Mouse (Mus musculus) spleen, adult 2 months (tissue): Measurements from ENCODE around the gene Tradd. TPM values are rescaled to one million over a fixed set of nuclear protein-coding genes. Genes with fewer than 3 reads are reported as not detected.

Experiments used
- DNase-seq, 2 experiments: peaks; one replicate each; pipeline versions ENCODE4 v3.0.0 to v3.0.0-alpha.2; 2012 to 2021; ENCODE audit warnings: low spot score in 2 of 2, low read depth in 1 of 2
- H3K27ac ChIP-seq: fragments of 200-500 bp; 2 replicates; pipeline ENCODE4 v1.5.1; 2012; ENCODE audit warnings: low read length, inconsistent platforms; ENCODE audit not compliant: insufficient read depth
- H3K27me3 ChIP-seq: fragments of 200-500 bp; 2 replicates; pipeline ENCODE4 v1.6.1; 2012; ENCODE audit warnings: mild to moderate bottlenecking, moderate library complexity, low read length, inconsistent platforms; ENCODE audit not compliant: control insufficient read depth, insufficient read depth
- H3K36me3 ChIP-seq: fragments of 200-500 bp; 2 replicates; pipeline ENCODE4 v1.6.1; 2012; ENCODE audit warnings: mild to moderate bottlenecking, low read length, inconsistent platforms; ENCODE audit not compliant: control insufficient read depth, insufficient read depth
- H3K4me1 ChIP-seq: fragments of 200-500 bp; 2 replicates; pipeline ENCODE4 v1.6.1; 2011; ENCODE audit warnings: inconsistent platforms; ENCODE audit not compliant: control insufficient read depth, insufficient read depth, insufficient read length
- H3K4me3 ChIP-seq: fragments of 200-500 bp; 2 replicates; pipeline ENCODE4 v1.5.1; 2011; ENCODE audit warnings: mild to moderate bottlenecking, inconsistent platforms; ENCODE audit not compliant: insufficient read depth, insufficient read length; ENCODE audit errors: extremely low read depth
- CTCF ChIP-seq: fragments of 200-500 bp; IDR thresholded peaks from 2 replicates; pipeline ENCODE4 v1.5.1; 2011; ENCODE audit warnings: mild to moderate bottlenecking, inconsistent platforms; ENCODE audit not compliant: insufficient read depth, insufficient read length, insufficient replicate concordance; ENCODE audit errors: extremely low read depth
- POLR2A ChIP-seq: fragments of 200-500 bp; IDR thresholded peaks from 2 replicates; pipeline ENCODE4 v1.6.1; 2011; ENCODE audit warnings: low read depth, low read length, inconsistent platforms
- WGBS: fragments of 180-500 bp; shearing (Covaris S2); methylation state at CpG from one replicate; pipeline ENCODE4 v1.1.7; 2018; 5-methylcytosine and 5-hydroxymethylcytosine counted together
- polyA plus RNA-seq: library from polyadenylated mRNA; depleted of rRNA; stranded (reverse); fragments of >200 nt; gene quantifications from 2 replicates; pipeline ENCODE4 v1.2.3, GENCODE M21; 2012

The Tradd gene
- polyA plus RNA-seq, 1 experiment, result 28.1 TPM

GRCm38 (mm10) chr8:105225917-105226316 is 38.5 kb downstream of the Tradd start:
- Histone ChIP-seq H3K36me3 (no peaks in the 10 kb centered on the region; the same call in 1 of the 2 replicates), H3K27me3 (no peaks in the 10 kb centered on the region), H3K27ac (no peak overlapping the region), H3K4me1 (peaks cover 5% of the 10 kb centered on the region; the same call in 1 of the 2 replicates), H3K4me3 (peak overlapping the region; percentile 34)
- DNase-seq, result no peak
- WGBS, result 16% methylated on average over 6 of the region's 6 CpGs
- TF ChIP-seq CTCF, result no peak
- TF ChIP-seq POLR2A, result no peak

GRCm38 (mm10) chr8:105225272-105225593 is 39.2 kb downstream of the Tradd start:
- H3K27me3 ChIP-seq, result no peaks in the 10 kb centered on the region
- TF ChIP-seq CTCF (no peak), POLR2A (peak; percentile 15; the same call in 1 of the 2 replicates)
- peaks cover 5% of the 10 kb centered on the region; the same call in 1 of the 2 replicates for H3K4me1 ChIP-seq
- peak overlapping the region; percentile 96 for H3K4me3 ChIP-seq
- DNase-seq, result no peak
- H3K27ac ChIP-seq, result peak overlapping the region; percentile 82
- WGBS, result under 1% methylated on average over 27 of the region's 27 CpGs
- no peaks in the 10 kb centered on the region; the same call in 1 of the 2 replicates for H3K36me3 ChIP-seq

GRCm38 (mm10) chr8:105224413-105225271 is 39.8 kb downstream of the Tradd start, which contains the start of gene D230025D16Rik:
Gene D230025D16Rik (plus strand): TSS chr8:105225145.
- Histone ChIP-seq H3K36me3 (no peaks in the 10 kb centered on the region; the same call in 1 of the 2 replicates), H3K4me1 (peaks cover 5% of the 10 kb centered on the region; the same call in 1 of the 2 replicates), H3K27me3 (no peaks in the 10 kb centered on the region), H3K27ac (peak within 1 kb of the TSS; percentile 82), H3K4me3 (peak within 1 kb of the TSS; percentile 96)
- TF ChIP-seq CTCF (no peak), POLR2A (peak; percentile 84)
- WGBS, result 5% methylated on average over 34 of the region's 34 CpGs
- DNase-seq, result peak; percentile 79 to 93

DNA sequence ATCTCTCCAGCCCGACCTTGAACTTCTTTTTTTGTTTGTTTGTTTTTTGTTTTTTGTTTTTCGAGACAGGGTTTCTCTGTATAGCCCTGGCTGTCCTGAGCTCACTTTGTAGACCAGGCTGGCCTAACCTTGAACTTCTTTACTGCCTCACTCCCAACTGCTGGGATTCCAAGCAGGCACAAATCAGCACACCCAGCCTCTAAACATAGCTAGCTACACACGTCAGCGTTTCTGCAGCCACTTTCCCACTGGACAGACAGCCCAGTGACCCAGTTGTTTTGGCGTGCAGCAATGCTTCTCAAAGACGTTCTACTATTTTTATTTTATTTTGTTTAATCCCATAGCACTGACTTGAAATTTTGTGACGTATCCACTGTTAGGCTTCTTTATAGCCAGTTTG is 40.6 kb downstream of the Tradd start:
- Histone ChIP-seq H3K27me3 (no peaks in the 10 kb centered on the region), H3K4me3 (no peak overlapping the region), H3K27ac (no peak overlapping the region), H3K36me3 (no peaks in the 10 kb centered on the region; the same call in 1 of the 2 replicates), H3K4me1 (peaks cover 5% of the 10 kb centered on the region; the same call in 1 of the 2 replicates)
- DNase-seq, result no peak
- TF ChIP-seq POLR2A, result no peak
- TF ChIP-seq CTCF, result no peak
- WGBS, result 85% methylated on average over 7 of the region's 7 CpGs

- DNase-seq, result peak in 1 of 2 experiments; percentile 39
- peaks cover 4% of the 10 kb centered on the region; the same call in 1 of the 2 replicates for H3K36me3 ChIP-seq
- TF ChIP-seq POLR2A (no peak), CTCF (no peak)
- H3K4me3 ChIP-seq, result no peak overlapping the region
- H3K27me3 ChIP-seq, result no peaks in the 10 kb centered on the region
- H3K4me1 ChIP-seq, result no peaks in the 10 kb centered on the region
- H3K27ac ChIP-seq, result no peak overlapping the region
- 73% methylated on average over 5 of the region's 5 CpGs for WGBS
Observed at GRCm38 (mm10) chr8:105217926-105218522, 46.4 kb downstream of the Tradd start.

GRCm38 (mm10) chr8:105214104-105214503 is 50.3 kb downstream of the Tradd start:
- 85% methylated on average over 5 of the region's 5 CpGs for WGBS
- H3K4me3 ChIP-seq, result no peak overlapping the region
- H3K27me3 ChIP-seq, result no peaks in the 10 kb centered on the region
- peaks cover 4% of the 10 kb centered on the region; the same call in 1 of the 2 replicates for H3K36me3 ChIP-seq
- H3K4me1 ChIP-seq, result no peaks in the 10 kb centered on the region
- TF ChIP-seq POLR2A (no peak), CTCF (no peak)
- H3K27ac ChIP-seq, result no peak overlapping the region
- DNase-seq, result no peak
